Mouse (Mus musculus) ES-E14 (cell line): Measurements from ENCODE around the gene Dnajb8.

Experiments used
- CHD2 ChIP-seq: IDR thresholded peaks from 2 replicates; pipeline ENCODE4 v1.6.1; 2014; ENCODE audit warnings: mild to moderate bottlenecking, low read depth, low read length, inconsistent platforms
- MAFK ChIP-seq: IDR thresholded peaks from 2 replicates; pipeline ENCODE4 v1.6.1; 2014; ENCODE audit warnings: mild to moderate bottlenecking, low read depth, low read length, inconsistent platforms; ENCODE audit not compliant: insufficient read depth
- ZNF384 ChIP-seq: IDR thresholded peaks from 2 replicates; pipeline ENCODE4 v1.6.1; 2012; ENCODE audit warnings: low read depth, low read length, inconsistent platforms

DNA sequence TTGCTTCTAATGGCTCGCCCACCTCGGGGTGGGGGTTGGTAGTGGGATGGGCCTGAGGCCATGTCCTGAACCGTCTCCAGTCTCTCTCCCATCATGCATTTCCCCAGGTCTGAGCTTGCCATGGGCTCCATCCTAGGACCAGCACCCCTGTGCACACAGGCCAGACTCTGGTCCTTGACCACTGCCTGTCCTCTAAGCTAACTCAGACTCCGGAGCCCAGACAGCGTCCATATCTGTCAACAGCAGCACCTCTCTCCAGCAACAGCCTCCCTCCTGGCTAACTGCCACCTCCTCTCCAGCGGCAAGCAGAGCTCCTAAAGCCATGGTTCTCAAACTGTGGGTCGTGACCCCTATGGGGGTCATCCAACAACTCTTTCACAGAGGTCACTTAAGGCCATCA lies 14.4 kb downstream of the Dnajb8 start:
- TF ChIP-seq MAFK: no peak
- 0 out of 2 replicates have a peak, but pooled peaks have one; percentile 42 for TF ChIP-seq CHD2
- TF ChIP-seq ZNF384: no peak
